Mouse (Mus musculus): Measurements from ENCODE around the gene Rdh8. TPM values are rescaled to one million over a fixed set of nuclear protein-coding genes. Genes with fewer than 3 reads are reported as not detected.

Gene Rdh8
- polyA plus RNA-seq, 1 experiment from 2014 or later = not detected

DNA sequence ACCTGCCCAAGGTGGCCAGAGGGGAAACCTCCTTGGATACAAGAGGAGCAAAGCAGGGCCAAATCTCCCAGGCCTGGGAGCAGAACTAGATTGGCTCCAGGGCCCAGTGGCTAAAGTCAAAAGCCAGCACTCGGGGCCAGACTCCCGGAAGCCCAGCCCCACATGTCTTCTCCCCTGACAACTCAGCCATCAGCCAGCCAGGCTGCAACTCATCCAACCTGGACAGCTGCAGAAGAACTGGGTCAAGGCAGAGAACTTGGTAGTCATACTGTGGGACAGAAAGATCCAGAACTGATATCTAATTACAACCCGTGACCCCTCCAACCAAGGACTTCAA, 13.2 kb upstream of the Rdh8 start:
- Histone ChIP-seq H3K27me3 (ENCODE audit: control insufficient read depth, insufficient read depth, low read length) (no peaks in the 10 kb centered on the region), H3K4me3 (ENCODE audit: low read depth, low read length) (no peak overlapping the region), H3K36me3 (ENCODE audit: control insufficient read depth, insufficient read depth, low read length) (no peaks in the 10 kb centered on the region), H3K9me3 (ENCODE audit: control insufficient read depth, low read length) (no peaks in the 10 kb centered on the region), H3K27ac (ENCODE audit: low read depth, low read length) (no peak overlapping the region), H3K9ac (ENCODE audit: low read length) (no peak overlapping the region), H3K4me1 (replicated peaks; ENCODE audit: control insufficient read depth, insufficient read depth, low read length) (no peaks in the 10 kb centered on the region), H3K4me2 (ENCODE audit: low read depth, low read length, severe bottlenecking) (no peak overlapping the region)
- ATAC-seq (replicated peaks; ENCODE audit: low FRiP score) (no peak), DNase-seq (ENCODE audit: low spot score) (no peak)
- WGBS = 88% methylated on average over 3 of the region's 3 CpGs

DNA sequence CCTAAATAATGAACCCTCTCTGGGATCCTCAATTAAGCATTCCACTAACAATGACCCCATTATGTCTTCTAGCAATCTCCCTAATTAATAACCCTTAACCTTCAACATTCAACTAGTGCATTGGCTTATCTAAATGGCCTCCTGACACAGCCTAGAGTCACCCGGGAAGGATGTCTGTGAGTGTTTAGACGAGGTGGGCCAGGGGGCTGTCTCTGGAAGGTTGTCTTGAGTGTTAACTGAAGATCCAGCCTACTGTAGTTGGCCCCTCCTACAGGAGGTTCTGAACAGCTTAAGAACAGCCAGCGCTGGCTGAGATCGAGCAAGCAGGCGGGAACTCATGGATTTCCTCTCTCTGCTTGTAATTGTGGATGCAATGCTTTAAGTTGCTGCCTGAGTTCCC, 12.6 kb upstream of the Rdh8 start:
- Histone ChIP-seq H3K4me1 (replicated peaks; ENCODE audit: control insufficient read depth, insufficient read depth, low read length) (no peaks in the 10 kb centered on the region), H3K9me3 (ENCODE audit: control insufficient read depth, low read length) (no peaks in the 10 kb centered on the region), H3K4me3 (ENCODE audit: low read depth, low read length) (no peak overlapping the region), H3K27me3 (ENCODE audit: control insufficient read depth, insufficient read depth, low read length) (no peaks in the 10 kb centered on the region), H3K36me3 (ENCODE audit: control insufficient read depth, insufficient read depth, low read length) (no peaks in the 10 kb centered on the region), H3K4me2 (ENCODE audit: low read depth, low read length, severe bottlenecking) (no peak overlapping the region), H3K27ac (ENCODE audit: low read depth, low read length) (no peak overlapping the region), H3K9ac (ENCODE audit: low read length) (no peak overlapping the region)
- ATAC-seq (replicated peaks; ENCODE audit: low FRiP score) = no peak
- WGBS = 57% methylated on average over 5 of the region's 5 CpGs
- no peak for DNase-seq (ENCODE audit: low spot score)

DNA sequence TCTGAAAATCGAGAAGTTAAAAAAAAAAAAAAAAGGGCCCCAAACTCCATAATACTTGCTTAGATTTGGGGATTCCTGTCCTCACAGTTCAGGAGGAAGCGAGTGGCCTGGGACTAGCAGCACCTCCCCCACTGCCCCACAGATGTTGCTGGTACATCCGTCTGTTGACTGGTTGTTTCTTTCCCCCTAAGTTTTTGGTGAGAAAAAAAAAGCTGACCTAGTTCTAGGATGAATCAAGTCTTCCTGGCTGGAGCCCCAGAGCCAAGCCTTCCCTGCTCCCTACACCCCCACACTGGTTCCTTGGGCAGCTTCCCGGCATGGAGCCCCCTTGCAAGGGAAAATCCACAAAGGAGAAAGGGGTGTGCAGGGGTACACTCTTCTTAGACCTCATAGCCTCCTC, 8.0 kb upstream of the Rdh8 start:
- H3K27me3 ChIP-seq (ENCODE audit: control insufficient read depth, insufficient read depth, low read length) = 0 out of 2 replicates have a peak, but pooled peaks cover 2% of the 10 kb centered on the region
- no peaks in the 10 kb centered on the region for H3K36me3 ChIP-seq (ENCODE audit: control insufficient read depth, insufficient read depth, low read length)
- no peak overlapping the region for H3K27ac ChIP-seq (ENCODE audit: low read depth, low read length)
- no peak overlapping the region for H3K9ac ChIP-seq (ENCODE audit: low read length)
- WGBS = 54% methylated on average over 4 of the region's 4 CpGs
- ATAC-seq (replicated peaks; ENCODE audit: low FRiP score) = no peak
- DNase-seq (ENCODE audit: low spot score) = no peak
- H3K9me3 ChIP-seq (ENCODE audit: control insufficient read depth, low read length) = no peaks in the 10 kb centered on the region
- H3K4me2 ChIP-seq (ENCODE audit: low read depth, low read length, severe bottlenecking) = no peak overlapping the region
- H3K4me1 ChIP-seq (replicated peaks; ENCODE audit: control insufficient read depth, insufficient read depth, low read length) = peaks cover 8% of the 10 kb centered on the region; the same call in 1 of the 2 replicates
- H3K4me3 ChIP-seq (ENCODE audit: low read depth, low read length) = no peak overlapping the region

DNA sequence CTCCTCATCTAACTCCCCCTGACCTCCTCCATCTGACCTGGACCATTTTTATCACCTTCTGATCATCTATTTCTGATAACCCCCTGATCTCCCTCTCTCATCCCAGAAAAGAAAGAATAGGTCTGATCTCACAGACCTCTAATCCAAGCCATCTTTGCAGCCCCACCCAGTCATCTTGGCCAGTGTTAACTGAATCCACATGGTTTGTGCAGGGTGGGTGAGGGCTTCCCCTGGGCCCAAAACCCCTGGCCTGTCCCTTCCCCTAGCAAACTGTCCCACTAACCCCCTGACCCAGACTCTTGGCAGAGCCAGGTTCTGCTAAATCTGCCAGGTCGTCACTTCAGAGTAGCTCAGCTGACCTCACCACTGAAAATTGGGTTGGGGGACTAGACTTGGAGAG, 7.5 kb upstream of the Rdh8 start:
- no peak for ATAC-seq (replicated peaks; ENCODE audit: low FRiP score)
- 71% methylated on average over 1 of the region's 1 CpGs for WGBS
- H3K36me3 ChIP-seq (ENCODE audit: control insufficient read depth, insufficient read depth, low read length) = no peaks in the 10 kb centered on the region
- H3K4me3 ChIP-seq (ENCODE audit: low read depth, low read length) = no peak overlapping the region
- 0 out of 2 replicates have a peak, but pooled peaks cover 2% of the 10 kb centered on the region for H3K27me3 ChIP-seq (ENCODE audit: control insufficient read depth, insufficient read depth, low read length)
- no peaks in the 10 kb centered on the region for H3K9me3 ChIP-seq (ENCODE audit: control insufficient read depth, low read length)
- H3K4me1 ChIP-seq (replicated peaks; ENCODE audit: control insufficient read depth, insufficient read depth, low read length) = peaks cover 8% of the 10 kb centered on the region; the same call in 1 of the 2 replicates
- no peak for DNase-seq (ENCODE audit: low spot score)
- no peak overlapping the region for H3K9ac ChIP-seq (ENCODE audit: low read length)
- no peak overlapping the region for H3K4me2 ChIP-seq (ENCODE audit: low read depth, low read length, severe bottlenecking)
- no peak overlapping the region for H3K27ac ChIP-seq (ENCODE audit: low read depth, low read length)

DNA sequence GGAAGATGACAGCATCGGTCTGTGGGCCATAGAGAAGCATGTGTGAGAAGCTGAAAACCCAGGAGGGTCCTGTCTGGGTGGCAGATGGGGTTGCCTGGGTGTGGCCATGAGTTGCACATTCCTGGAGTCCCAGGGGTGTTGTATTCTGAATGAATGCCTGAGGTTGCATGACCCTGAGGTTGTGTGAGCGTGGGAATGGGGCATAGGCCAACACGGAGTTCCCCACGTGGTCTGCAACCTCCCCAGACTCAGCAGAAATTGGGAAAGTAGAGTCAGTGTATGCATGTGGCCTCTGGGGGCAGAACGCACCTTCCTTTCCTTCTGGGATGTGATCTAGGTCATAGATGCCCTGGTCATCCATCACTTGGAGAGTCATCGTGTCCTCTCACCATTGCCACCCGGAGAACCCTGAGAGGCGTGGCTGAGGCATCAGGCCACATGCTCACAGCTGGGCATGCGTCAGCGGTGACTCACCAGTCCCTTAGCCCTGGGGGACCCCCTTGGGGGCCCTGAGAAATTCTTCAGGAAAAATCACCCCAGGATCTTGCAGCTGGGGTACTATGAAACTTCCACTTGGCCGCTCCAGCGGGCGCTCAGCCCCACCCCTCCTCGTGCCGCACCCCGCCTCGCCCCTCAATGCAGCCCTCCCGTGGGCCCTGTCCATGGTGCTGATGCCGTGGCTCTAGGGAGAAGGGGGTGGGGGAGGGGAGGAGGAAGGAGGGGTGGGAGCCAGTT, 5.6 kb upstream of the Rdh8 start:
- Histone ChIP-seq H3K27ac (ENCODE audit: low read depth, low read length) (no peak overlapping the region), H3K4me3 (ENCODE audit: low read depth, low read length) (no peak overlapping the region), H3K9me3 (ENCODE audit: control insufficient read depth, low read length) (no peaks in the 10 kb centered on the region), H3K4me2 (ENCODE audit: low read depth, low read length, severe bottlenecking) (no peak overlapping the region), H3K4me1 (replicated peaks; ENCODE audit: control insufficient read depth, insufficient read depth, low read length) (peaks cover 8% of the 10 kb centered on the region; the same call in 1 of the 2 replicates), H3K9ac (ENCODE audit: low read length) (no peak overlapping the region), H3K27me3 (ENCODE audit: control insufficient read depth, insufficient read depth, low read length) (0 out of 2 replicates have a peak, but pooled peaks cover 2% of the 10 kb centered on the region), H3K36me3 (ENCODE audit: control insufficient read depth, insufficient read depth, low read length) (no peaks in the 10 kb centered on the region)
- DNase-seq (ENCODE audit: low spot score) (peak; percentile 77), ATAC-seq (replicated peaks; ENCODE audit: low FRiP score) (no peak)
- WGBS = 18% methylated on average over 19 of the region's 19 CpGs

DNA sequence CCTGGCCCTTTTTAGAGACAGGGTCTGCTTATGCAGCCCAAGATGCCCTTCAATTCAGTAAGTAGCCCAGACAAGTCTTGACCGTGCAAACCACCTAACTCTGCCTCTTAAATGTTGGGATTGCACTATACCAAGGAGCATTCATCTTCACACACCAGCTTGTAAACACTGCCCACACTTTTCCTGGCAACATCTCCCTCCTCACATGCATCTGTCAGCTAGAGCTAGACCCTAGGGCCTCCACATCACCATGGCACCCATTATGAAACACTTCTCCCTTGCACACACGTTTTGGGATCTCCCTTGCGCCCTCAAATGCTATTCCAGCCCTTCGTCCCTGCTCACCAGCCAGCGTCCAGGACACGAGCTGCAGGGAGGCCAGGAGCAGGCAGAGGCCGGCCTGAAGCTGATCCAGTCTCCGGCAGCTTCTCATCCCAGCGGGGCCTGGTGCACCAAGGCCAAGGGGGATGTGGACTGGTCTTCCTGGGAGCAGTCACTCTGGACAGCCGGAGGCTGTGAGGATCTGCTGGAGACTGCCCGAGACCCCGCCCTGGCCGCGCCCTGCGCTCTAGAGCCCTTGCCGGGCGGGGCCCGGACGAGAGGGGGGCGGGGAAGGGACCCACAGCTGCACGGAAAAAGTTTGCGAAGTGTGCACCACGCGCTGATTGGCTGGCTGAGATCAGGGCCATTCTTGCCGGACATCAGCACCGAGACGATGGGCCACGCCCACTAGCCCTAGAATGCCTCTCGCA, 3.6 kb upstream of the Rdh8 start, which contains the start of gene Col5a3:
Gene Col5a3 (minus strand): TSS at position 547 of the 752 bp plus-strand sequence.
- peak; percentile 83 for ATAC-seq (replicated peaks; ENCODE audit: low FRiP score)
- WGBS = 4% methylated on average over 29 of the region's 29 CpGs
- H3K4me2 ChIP-seq (ENCODE audit: low read depth, low read length, severe bottlenecking) = peak within 1 kb of the TSS; percentile 46
- DNase-seq (ENCODE audit: low spot score) = peak; percentile 75
- no peak within 1 kb of the TSS for H3K27ac ChIP-seq (ENCODE audit: low read depth, low read length)
- H3K4me1 ChIP-seq (replicated peaks; ENCODE audit: control insufficient read depth, insufficient read depth, low read length) = peaks cover 8% of the 10 kb centered on the region; the same call in 1 of the 2 replicates
- H3K36me3 ChIP-seq (ENCODE audit: control insufficient read depth, insufficient read depth, low read length) = no peaks in the 10 kb centered on the region
- H3K9me3 ChIP-seq (ENCODE audit: control insufficient read depth, low read length) = no peaks in the 10 kb centered on the region
- 0 out of 2 replicates have a peak, but pooled peaks cover 2% of the 10 kb centered on the region for H3K27me3 ChIP-seq (ENCODE audit: control insufficient read depth, insufficient read depth, low read length)
- peak within 1 kb of the TSS; percentile 28; the same call in 1 of the 2 replicates for H3K9ac ChIP-seq (ENCODE audit: low read length)
- peak within 1 kb of the TSS; percentile 15 for H3K4me3 ChIP-seq (ENCODE audit: low read depth, low read length)

DNA sequence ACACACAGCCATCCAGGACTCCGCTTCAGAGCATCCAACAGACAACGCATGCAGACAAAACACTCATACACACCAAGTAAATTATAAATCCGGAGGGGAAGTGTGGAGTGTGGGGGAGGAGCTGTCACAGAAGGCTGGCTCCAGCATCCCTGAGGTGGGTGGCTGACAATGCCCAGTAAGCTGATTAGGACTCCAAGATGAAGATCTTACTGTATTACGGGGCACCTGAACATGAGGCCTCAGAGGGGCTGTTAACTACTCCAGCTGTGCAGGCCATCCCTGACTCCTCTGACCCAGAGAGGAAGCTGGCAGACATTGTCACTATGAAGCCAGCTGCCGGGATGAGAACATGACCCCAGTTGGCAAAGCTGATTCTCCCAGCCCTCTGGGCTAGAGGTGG, 1.7 kb downstream of the Rdh8 start:
- DNase-seq (ENCODE audit: low spot score) (no peak), ATAC-seq (replicated peaks; ENCODE audit: low FRiP score) (no peak)

DNA sequence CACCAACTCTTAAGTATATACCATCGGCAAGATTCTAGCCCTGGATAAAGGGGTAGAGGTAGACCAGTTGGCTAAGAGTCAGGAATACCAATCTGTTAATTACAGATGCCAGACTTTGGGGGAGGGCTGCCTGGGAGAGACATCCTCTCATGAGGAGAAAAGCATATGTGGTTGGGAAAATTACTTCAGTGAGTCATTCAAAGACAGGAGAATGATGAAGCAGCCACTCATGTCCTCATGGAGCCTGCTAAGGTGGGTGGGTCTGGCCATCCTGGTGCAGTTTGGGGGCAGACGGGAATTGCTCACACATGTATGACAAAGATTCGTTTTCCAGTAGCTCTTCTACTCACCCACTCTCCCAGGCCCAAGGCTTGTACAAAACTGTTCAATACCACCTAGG, 4.5 kb downstream of the Rdh8 start:
- Histone ChIP-seq H3K4me2 (ENCODE audit: low read depth, low read length, severe bottlenecking) (no peak overlapping the region), H3K9ac (ENCODE audit: low read length) (no peak overlapping the region), H3K9me3 (ENCODE audit: control insufficient read depth, low read length) (no peaks in the 10 kb centered on the region), H3K27ac (ENCODE audit: low read depth, low read length) (no peak overlapping the region), H3K27me3 (ENCODE audit: control insufficient read depth, insufficient read depth, low read length) (no peaks in the 10 kb centered on the region), H3K36me3 (ENCODE audit: control insufficient read depth, insufficient read depth, low read length) (no peaks in the 10 kb centered on the region), H3K4me3 (ENCODE audit: low read depth, low read length) (no peak overlapping the region), H3K4me1 (replicated peaks; ENCODE audit: control insufficient read depth, insufficient read depth, low read length) (no peaks in the 10 kb centered on the region)
- WGBS = 84% methylated on average over 3 of the region's 3 CpGs
- ATAC-seq (replicated peaks; ENCODE audit: low FRiP score) (no peak), DNase-seq (ENCODE audit: low spot score) (no peak)

More for the DNA sequence above, 1.7 kb downstream of the Rdh8 start:
- Histone ChIP-seq H3K4me1 (replicated peaks; ENCODE audit: control insufficient read depth, insufficient read depth, low read length) (no peaks in the 10 kb centered on the region), H3K9me3 (ENCODE audit: control insufficient read depth, low read length) (no peaks in the 10 kb centered on the region), H3K27me3 (ENCODE audit: control insufficient read depth, insufficient read depth, low read length) (no peaks in the 10 kb centered on the region), H3K4me2 (ENCODE audit: low read depth, low read length, severe bottlenecking) (no peak overlapping the region), H3K4me3 (ENCODE audit: low read depth, low read length) (no peak overlapping the region), H3K9ac (ENCODE audit: low read length) (no peak overlapping the region), H3K36me3 (ENCODE audit: control insufficient read depth, insufficient read depth, low read length) (no peaks in the 10 kb centered on the region), H3K27ac (ENCODE audit: low read depth, low read length) (no peak overlapping the region)
- 87% methylated on average over 5 of the region's 5 CpGs for WGBS

Measured in forebrain, embryonic 11.5 days (tissue).